Mouse (Mus musculus) cortical plate, adult 2 months (tissue): ENCODE data around the gene Hist1h2bh.

ENCODE experiments used
- CTCF ChIP-seq: fragments of 200-500 bp; IDR thresholded peaks from 2 replicates; pipeline ENCODE4 v1.5.1; 2011; ENCODE audit warnings: mild to moderate bottlenecking, control low read depth, low read length; ENCODE audit not compliant: insufficient read depth; ENCODE audit errors: extremely low read depth
- POLR2A ChIP-seq: fragments of 200-500 bp; IDR thresholded peaks from 2 replicates; pipeline ENCODE4 v1.6.1; 2011; ENCODE audit warnings: mild to moderate bottlenecking, low read length, control low read depth; ENCODE audit not compliant: insufficient read depth; ENCODE audit errors: extremely low read depth

- TF ChIP-seq CTCF (no peak), POLR2A (no peak)
These were observed 3.5 kb upstream of the Hist1h2bh start for GRCm38 (mm10) chr13:23546694-23547093.
